Mouse (Mus musculus): ENCODE measurements around the gene Pprc1. TPM values are rescaled to one million over a fixed set of nuclear protein-coding genes. Genes with fewer than 3 reads are reported as not detected.
A peak's percentile ranks its signal among the peaks of the same experiment; 100 is the strongest.

Pprc1 gene
- total and polyA plus RNA-seq, 3 experiments = 27.8 to 135 (median 39.3) TPM

DNA sequence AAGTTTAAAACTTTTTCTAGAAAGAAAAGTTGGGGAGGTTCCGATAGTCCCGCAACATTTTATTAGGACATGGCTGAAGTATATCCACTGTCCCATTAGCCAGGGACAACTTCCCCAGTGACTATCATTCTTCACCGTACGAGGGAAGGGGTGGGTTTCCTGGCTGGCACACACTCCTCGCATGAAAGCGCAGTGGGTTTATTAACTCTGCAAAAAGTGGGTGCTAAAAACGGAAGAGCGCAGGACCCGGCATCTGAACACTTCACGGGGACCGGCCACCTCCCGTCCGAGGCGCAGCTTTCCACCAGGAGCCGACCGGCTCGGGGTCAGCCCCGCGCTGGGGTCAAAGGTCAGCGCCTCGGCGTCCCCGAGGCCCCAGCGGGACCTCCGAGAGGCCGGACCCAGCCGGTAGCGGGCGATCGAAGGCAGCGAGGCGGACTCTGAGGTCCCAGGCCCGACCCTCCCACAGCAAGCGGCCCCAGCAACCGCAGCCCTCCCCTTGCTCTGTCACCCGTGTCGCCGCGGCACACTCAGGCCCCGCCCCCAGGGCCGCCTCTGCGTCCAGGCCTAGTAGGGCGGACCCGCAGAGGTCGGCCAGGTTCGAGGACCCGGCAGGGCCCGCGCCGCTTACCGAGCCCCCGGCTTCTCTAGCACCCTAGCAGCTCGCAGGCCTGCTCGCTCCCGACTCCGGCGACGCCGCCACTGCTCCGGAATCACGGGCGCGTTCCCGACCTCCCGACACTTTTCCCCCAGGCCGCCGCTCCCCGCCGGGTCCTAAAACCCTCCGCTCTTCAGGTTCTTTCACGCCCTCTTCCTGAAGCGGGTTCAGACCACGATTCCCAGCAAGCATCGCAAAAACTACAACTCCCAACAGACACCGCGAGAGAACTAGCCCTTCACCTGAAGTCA is 46.6 kb upstream of the Pprc1 start, which contains the start of gene Armh3:
Armh3 (minus strand) TSS at position 704 of the 909 bp plus-strand sequence.
- Histone ChIP-seq H3K9me3 (replicated peaks; ENCODE audit: insufficient read depth, low read length) (no peaks in the 10 kb centered on the region), H3K4me1 (ENCODE audit: control insufficient read depth in 1 of 2, insufficient read depth in 2 of 2, low read length in 2 of 2) (peaks cover 0 to 11% of the 10 kb centered on the region in 2 experiments; a peak in 2 of 4 replicates), H3K27ac (ENCODE audit: control insufficient read depth, low read depth, low read length) (peak within 1 kb of the TSS; percentile 81), H3K9ac (ENCODE audit: control insufficient read depth, low read depth, low read length, poor library complexity, severe bottlenecking) (peak within 1 kb of the TSS; percentile 94), H3K36me3 (ENCODE audit: control insufficient read depth in 1 of 2, insufficient read depth in 2 of 2, low read length in 2 of 2) (peaks cover 0 to 9% of the 10 kb centered on the region in 2 experiments; a peak in 2 of 4 replicates), H3K27me3 (ENCODE audit: control insufficient read depth in 1 of 2, insufficient read depth in 2 of 2, low read length in 2 of 2) (no peaks in the 10 kb centered on the region), H3K4me3 (ENCODE audit: control insufficient read depth in 1 of 2, insufficient read depth in 1 of 2, low read depth in 2 of 2, low read length in 2 of 2) (peak within 1 kb of the TSS; percentile 71 to 86), H3K79me2 (ENCODE audit: control insufficient read depth, insufficient read depth, low read length, poor library complexity) (peaks cover 5% of the 10 kb centered on the region; the same call in 1 of the 2 replicates)
- DNase-seq (ENCODE audit: low read depth, low spot score) = peak; percentile 99
- TF ChIP-seq E2F4 (IDR thresholded peaks at IDR 0.05; ENCODE audit: borderline replicate concordance, low read depth, low read length) (no peak), USF2 (IDR thresholded peaks at IDR 0.05; ENCODE audit: borderline replicate concordance in 1 of 2, insufficient read depth in 1 of 2, low read depth in 1 of 2, low read length in 2 of 2) (no peak), MEF2A (IDR thresholded peaks at IDR 0.05; ENCODE audit: extremely low read depth, insufficient replicate concordance, low read depth, low read length, poor library complexity, severe bottlenecking) (no peak), ZKSCAN1 (IDR thresholded peaks at IDR 0.05; ENCODE audit: low read depth, low read length) (no peak), MXI1 (IDR thresholded peaks at IDR 0.05; ENCODE audit: low read depth, low read length) (peak; percentile 88), SIN3A (IDR thresholded peaks at IDR 0.05; ENCODE audit: low read length) (peak; percentile 99), MYB (IDR thresholded peaks at IDR 0.05; ENCODE audit: low read depth, low read length) (no peak), MAZ (IDR thresholded peaks at IDR 0.05; ENCODE audit: low read depth, low read length) (peak; percentile 92; the same call in 1 of the 2 replicates), ELF1 (IDR thresholded peaks at IDR 0.05; ENCODE audit: low read depth, low read length) (peak; percentile 99), MAX (IDR thresholded peaks at IDR 0.05; ENCODE audit: low read length) (peak; percentile 50), NELFE (IDR thresholded peaks at IDR 0.05; ENCODE audit: low read depth, low read length) (peak; percentile 35; the same call in 1 of the 2 replicates), HCFC1 (IDR thresholded peaks at IDR 0.05; ENCODE audit: low read depth, low read length) (peak; percentile 97), RCOR1 (IDR thresholded peaks at IDR 0.05; ENCODE audit: low read depth, low read length) (no peak), TCF12 (IDR thresholded peaks at IDR 0.05; ENCODE audit: low read depth, low read length) (peak; percentile 55), NRF1 (IDR thresholded peaks at IDR 0.05; ENCODE audit: insufficient read depth, low read depth, low read length, poor library complexity, severe bottlenecking) (no peak), MAFK (IDR thresholded peaks at IDR 0.05; ENCODE audit: borderline replicate concordance, low read depth, low read length) (no peak), GATA1 (IDR thresholded peaks at IDR 0.05; ENCODE audit: low read depth, low read length) (no peak), GABPA (IDR thresholded peaks at IDR 0.05; ENCODE audit: low read depth, low read length) (no peak), RAD21 (IDR thresholded peaks at IDR 0.05; ENCODE audit: low read depth, low read length) (no peak), SMC3 (IDR thresholded peaks at IDR 0.05; ENCODE audit: low read depth, low read length) (no peak), CHD1 (IDR thresholded peaks at IDR 0.05; ENCODE audit: low read depth, low read length) (no peak), BHLHE40 (IDR thresholded peaks at IDR 0.05; ENCODE audit: borderline replicate concordance, low read depth, low read length) (no peak), TAL1 (IDR thresholded peaks at IDR 0.05; ENCODE audit: low read length) (no peak), CTCF (IDR thresholded peaks at IDR 0.05 in 2 of 3, conservative IDR thresholded peaks at IDR 0.05 in 1 of 3; ENCODE audit: control insufficient read depth in 1 of 3, insufficient read depth in 1 of 3, low read depth in 2 of 3, low read length in 3 of 3, poor library complexity in 1 of 3, severe bottlenecking in 1 of 3) (no peak), ZMIZ1 (IDR thresholded peaks at IDR 0.05; ENCODE audit: low read depth, low read length) (0 out of 2 replicates have a peak, but pooled peaks have one; percentile 43), POLR2A (IDR thresholded peaks at IDR 0.05; ENCODE audit: control insufficient read depth in 1 of 2, insufficient read depth in 1 of 2, low read depth in 1 of 2, low read length in 2 of 2, poor library complexity in 1 of 2) (peak; percentile 60 to 67; a peak in 3 of 4 replicates), ETS1 (IDR thresholded peaks at IDR 0.05; ENCODE audit: low read depth, low read length) (peak; percentile 25; the same call in 1 of the 2 replicates), ZC3H11A (IDR thresholded peaks at IDR 0.05; ENCODE audit: low read depth, low read length) (no peak), USF1 (IDR thresholded peaks at IDR 0.05; ENCODE audit: low read depth, low read length) (peak; percentile 15; the same call in 1 of the 2 replicates), POLR2AphosphoS5 (IDR thresholded peaks at IDR 0.05; ENCODE audit: borderline replicate concordance, low read depth, low read length) (no peak), TBP (IDR thresholded peaks at IDR 0.05; ENCODE audit: low read depth, low read length) (peak; percentile 45; the same call in 1 of the 2 replicates), POLR2AphosphoS2 (IDR thresholded peaks at IDR 0.05; ENCODE audit: low read length) (no peak; the same call in 1 of the 2 replicates), KAT2A (conservative IDR thresholded peaks at IDR 0.05; ENCODE audit: low read depth, low read length) (peak; percentile 90), EP300 (IDR thresholded peaks at IDR 0.05; ENCODE audit: low read depth in 1 of 2, low read length in 2 of 2) (no peak)
